Mouse (Mus musculus): ENCODE results near the gene Tmem106c. TPM values are rescaled to one million over a fixed set of nuclear protein-coding genes. Genes with fewer than 3 reads are reported as not detected.

The Tmem106c gene
- polyA plus RNA-seq (2014; fragmentation: Illumina TruSeq; extraction: RNeasy Lipid Tissue Mini Kit (QIAGEN cat#74804); ENCODE audit: low read depth, low replicate concordance), result 9.5 TPM

GRCm38 (mm10) chr15:97963989-97964835 is at the start of gene Tmem106c:
Gene Tmem106c (plus strand): TSS chr15:97964200.

GRCm38 (mm10) chr15:98003822-98004739 is 40.1 kb downstream of the Tmem106c start, which contains the start of gene Col2a1:
Gene Col2a1 (minus strand): TSS chr15:98004695.

Other genes starting within 250 kb of the Tmem106c start
- 0.16 TPM for gene Endou, start 232.9 kb upstream of the Tmem106c start, polyA plus RNA-seq (2014; fragmentation: Illumina TruSeq; extraction: RNeasy Lipid Tissue Mini Kit (QIAGEN cat#74804); ENCODE audit: low read depth, low replicate concordance)
- not detected for gene Rapgef3, start 196.2 kb upstream of the Tmem106c start, polyA plus RNA-seq (2014; fragmentation: Illumina TruSeq; extraction: RNeasy Lipid Tissue Mini Kit (QIAGEN cat#74804); ENCODE audit: low read depth, low replicate concordance)
- 20.7 TPM for gene Slc48a1, start 185.7 kb upstream of the Tmem106c start, polyA plus RNA-seq (2014; fragmentation: Illumina TruSeq; extraction: RNeasy Lipid Tissue Mini Kit (QIAGEN cat#74804); ENCODE audit: low read depth, low replicate concordance)
- 1.3 TPM for gene Hdac7, start 119.7 kb upstream of the Tmem106c start, polyA plus RNA-seq (2014; fragmentation: Illumina TruSeq; extraction: RNeasy Lipid Tissue Mini Kit (QIAGEN cat#74804); ENCODE audit: low read depth, low replicate concordance)
- not detected for gene Vdr, start 53.6 kb upstream of the Tmem106c start, polyA plus RNA-seq (2014; fragmentation: Illumina TruSeq; extraction: RNeasy Lipid Tissue Mini Kit (QIAGEN cat#74804); ENCODE audit: low read depth, low replicate concordance)
- gene Col2a1, start 40.5 kb downstream of the Tmem106c start, polyA plus RNA-seq (2014; fragmentation: Illumina TruSeq; extraction: RNeasy Lipid Tissue Mini Kit (QIAGEN cat#74804); ENCODE audit: low read depth, low replicate concordance), result not detected
- gene Pfkm, start 128.4 kb downstream of the Tmem106c start, polyA plus RNA-seq (2014; fragmentation: Illumina TruSeq; extraction: RNeasy Lipid Tissue Mini Kit (QIAGEN cat#74804); ENCODE audit: low read depth, low replicate concordance), result 2.6 TPM
- 8.6 TPM for gene Senp1, start 129.5 kb downstream of the Tmem106c start, polyA plus RNA-seq (2014; fragmentation: Illumina TruSeq; extraction: RNeasy Lipid Tissue Mini Kit (QIAGEN cat#74804); ENCODE audit: low read depth, low replicate concordance)
- gene Asb8, start 201.4 kb downstream of the Tmem106c start, polyA plus RNA-seq (2014; fragmentation: Illumina TruSeq; extraction: RNeasy Lipid Tissue Mini Kit (QIAGEN cat#74804); ENCODE audit: low read depth, low replicate concordance), result 16.2 TPM
- gene Ccdc184, start 203.0 kb downstream of the Tmem106c start, polyA plus RNA-seq (2014; fragmentation: Illumina TruSeq; extraction: RNeasy Lipid Tissue Mini Kit (QIAGEN cat#74804); ENCODE audit: low read depth, low replicate concordance), result not detected
- not detected for gene Olfr288, start 231.3 kb downstream of the Tmem106c start, polyA plus RNA-seq (2014; fragmentation: Illumina TruSeq; extraction: RNeasy Lipid Tissue Mini Kit (QIAGEN cat#74804); ENCODE audit: low read depth, low replicate concordance)